Mouse (Mus musculus): ENCODE results near the gene Mpc2.

Gene Mpc2

DNA sequence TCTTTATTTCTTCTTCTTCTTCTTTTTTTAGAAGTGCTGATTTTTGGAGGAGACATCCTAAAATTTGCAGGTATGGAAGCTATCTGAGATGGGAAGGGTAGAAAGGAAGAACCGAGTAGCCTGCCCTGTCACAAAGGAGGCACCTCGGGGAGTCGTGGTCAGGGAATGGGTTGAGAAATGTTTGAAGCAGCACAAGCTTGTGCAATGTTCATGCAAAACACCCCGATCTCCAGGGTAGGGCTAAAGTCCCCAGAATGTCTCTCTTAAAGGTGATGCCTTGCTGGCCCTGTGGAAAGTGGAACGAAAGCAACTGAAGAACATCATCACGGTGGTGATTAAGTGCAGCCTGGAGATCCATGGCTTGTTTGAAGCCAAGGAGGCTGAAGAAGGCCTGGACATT is 45.9 kb downstream of the Mpc2 start:
- no peak for DNase-seq (ENCODE audit: low spot score)

DNA sequence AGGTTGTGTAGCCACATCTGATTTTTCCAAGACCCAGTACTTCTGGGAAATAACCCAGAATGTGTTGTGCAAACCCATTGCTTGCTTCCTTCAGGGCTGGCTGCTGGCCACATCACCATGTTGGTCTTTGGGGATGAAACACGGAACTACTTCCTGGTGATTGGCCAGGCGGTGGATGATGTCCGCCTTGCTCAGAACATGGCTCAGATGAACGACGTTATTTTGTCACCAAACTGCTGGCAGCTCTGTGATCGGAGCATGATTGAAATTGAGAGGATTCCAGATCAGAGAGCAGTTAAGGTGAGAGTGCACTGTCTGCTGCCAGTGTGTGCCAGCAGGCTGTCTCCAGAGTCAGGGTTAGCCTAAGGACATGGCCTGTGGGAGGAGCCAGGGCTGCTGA is 49.7 kb downstream of the Mpc2 start:
- DNase-seq (ENCODE audit: low spot score), result no peak

DNA sequence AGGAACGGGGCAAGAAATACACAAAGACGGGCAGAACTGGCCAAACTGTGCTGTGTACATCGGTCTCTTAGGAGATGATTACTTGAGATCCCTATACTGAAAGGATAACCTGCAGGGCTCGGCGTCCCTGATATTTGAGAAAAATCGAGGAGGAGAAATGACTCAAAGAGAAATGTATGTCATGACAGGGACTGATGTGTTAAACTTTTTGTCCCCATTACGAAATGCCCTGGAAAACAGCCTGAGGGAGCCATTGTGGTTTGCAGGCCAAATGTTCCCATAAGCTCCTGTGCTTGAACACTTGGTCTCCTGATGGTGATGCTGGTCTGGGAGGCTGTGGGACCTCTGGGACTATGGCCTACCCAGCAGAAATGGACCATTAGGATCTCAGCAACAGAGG is 60.3 kb downstream of the Mpc2 start:
- no peak for DNase-seq (ENCODE audit: low spot score)

Data from spleen, adult 12 weeks (tissue).